Mouse (Mus musculus): ENCODE measurements around the gene Dennd1a. TPM values are rescaled to one million over a fixed set of nuclear protein-coding genes. Genes with fewer than 3 reads are reported as not detected.

Gene Dennd1a
- polyA plus RNA-seq, 1 experiment from 2014 or later: 8.6 TPM

- H3K9ac ChIP-seq (replicated peaks; ENCODE audit: low read length): no peak overlapping the region
- 77% methylated on average over 9 of the region's 9 CpGs for WGBS
- H3K9me3 ChIP-seq (replicated peaks; ENCODE audit: control insufficient read depth, low read length): no peaks in the 10 kb centered on the region
- H3K27me3 ChIP-seq (ENCODE audit: control insufficient read depth, insufficient read depth, low read length): no peaks in the 10 kb centered on the region
- ATAC-seq (replicated peaks; ENCODE audit: insufficient number of reproducible peaks, low FRiP score, low TSS enrichment, low read depth): no peak
- H3K4me1 ChIP-seq (ENCODE audit: control insufficient read depth, insufficient read depth, low read length): no peaks in the 10 kb centered on the region
- H3K4me3 ChIP-seq (ENCODE audit: low read depth, low read length): no peak overlapping the region
- no peak overlapping the region for H3K27ac ChIP-seq (replicated peaks; ENCODE audit: low read depth, low read length)
- no peaks in the 10 kb centered on the region for H3K36me3 ChIP-seq (replicated peaks; ENCODE audit: control insufficient read depth, insufficient read depth, low read depth, low read length)
- DNase-seq (ENCODE audit: low spot score): no peak
- no peak overlapping the region for H3K4me2 ChIP-seq (ENCODE audit: low read depth, low read length)
Observed at GRCm38 (mm10) chr2:38023054-38023740, 264.0 kb downstream of the Dennd1a start.

GRCm38 (mm10) chr2:38021166-38021565 is 266.0 kb downstream of the Dennd1a start:
- Histone ChIP-seq H3K4me2 (ENCODE audit: low read depth, low read length) (no peak overlapping the region), H3K36me3 (replicated peaks; ENCODE audit: control insufficient read depth, insufficient read depth, low read depth, low read length) (no peaks in the 10 kb centered on the region), H3K4me1 (ENCODE audit: control insufficient read depth, insufficient read depth, low read length) (no peaks in the 10 kb centered on the region), H3K27me3 (ENCODE audit: control insufficient read depth, insufficient read depth, low read length) (no peaks in the 10 kb centered on the region), H3K4me3 (ENCODE audit: low read depth, low read length) (no peak overlapping the region), H3K9me3 (replicated peaks; ENCODE audit: control insufficient read depth, low read length) (no peaks in the 10 kb centered on the region), H3K9ac (replicated peaks; ENCODE audit: low read length) (no peak overlapping the region), H3K27ac (replicated peaks; ENCODE audit: low read depth, low read length) (no peak overlapping the region)
- ATAC-seq (replicated peaks; ENCODE audit: insufficient number of reproducible peaks, low FRiP score, low TSS enrichment, low read depth): no peak
- WGBS: 92% methylated on average over 9 of the region's 9 CpGs
- no peak for DNase-seq (ENCODE audit: low spot score)

- H3K9ac ChIP-seq (replicated peaks; ENCODE audit: low read length): no peak overlapping the region
- no peak overlapping the region for H3K4me2 ChIP-seq (ENCODE audit: low read depth, low read length)
- DNase-seq (ENCODE audit: low spot score) (no peak), ATAC-seq (replicated peaks; ENCODE audit: insufficient number of reproducible peaks, low FRiP score, low TSS enrichment, low read depth) (no peak)
- no peaks in the 10 kb centered on the region for H3K4me1 ChIP-seq (ENCODE audit: control insufficient read depth, insufficient read depth, low read length)
- H3K36me3 ChIP-seq (replicated peaks; ENCODE audit: control insufficient read depth, insufficient read depth, low read depth, low read length): no peaks in the 10 kb centered on the region
- 75% methylated on average over 1 of the region's 1 CpGs for WGBS
- H3K27ac ChIP-seq (replicated peaks; ENCODE audit: low read depth, low read length): no peak overlapping the region
- H3K4me3 ChIP-seq (ENCODE audit: low read depth, low read length): no peak overlapping the region
- no peaks in the 10 kb centered on the region for H3K27me3 ChIP-seq (ENCODE audit: control insufficient read depth, insufficient read depth, low read length)
- H3K9me3 ChIP-seq (replicated peaks; ENCODE audit: control insufficient read depth, low read length): no peaks in the 10 kb centered on the region
Observed at GRCm38 (mm10) chr2:38014702-38015101, 272.5 kb downstream of the Dennd1a start.

GRCm38 (mm10) chr2:38013839-38014365 is 273.3 kb downstream of the Dennd1a start:
- WGBS: 65% methylated on average over 5 of the region's 5 CpGs
- H3K9me3 ChIP-seq (replicated peaks; ENCODE audit: control insufficient read depth, low read length): no peaks in the 10 kb centered on the region
- no peak overlapping the region for H3K27ac ChIP-seq (replicated peaks; ENCODE audit: low read depth, low read length)
- H3K27me3 ChIP-seq (ENCODE audit: control insufficient read depth, insufficient read depth, low read length): no peaks in the 10 kb centered on the region
- no peak overlapping the region for H3K4me2 ChIP-seq (ENCODE audit: low read depth, low read length)
- ATAC-seq (replicated peaks; ENCODE audit: insufficient number of reproducible peaks, low FRiP score, low TSS enrichment, low read depth): no peak
- H3K4me3 ChIP-seq (ENCODE audit: low read depth, low read length): no peak overlapping the region
- no peaks in the 10 kb centered on the region for H3K4me1 ChIP-seq (ENCODE audit: control insufficient read depth, insufficient read depth, low read length)
- no peak overlapping the region for H3K9ac ChIP-seq (replicated peaks; ENCODE audit: low read length)
- no peak for DNase-seq (ENCODE audit: low spot score)
- H3K36me3 ChIP-seq (replicated peaks; ENCODE audit: control insufficient read depth, insufficient read depth, low read depth, low read length): no peaks in the 10 kb centered on the region

- Histone ChIP-seq H3K4me3 (ENCODE audit: low read depth, low read length) (no peak overlapping the region), H3K9me3 (replicated peaks; ENCODE audit: control insufficient read depth, low read length) (no peaks in the 10 kb centered on the region), H3K9ac (replicated peaks; ENCODE audit: low read length) (no peak overlapping the region), H3K36me3 (replicated peaks; ENCODE audit: control insufficient read depth, insufficient read depth, low read depth, low read length) (no peaks in the 10 kb centered on the region), H3K27ac (replicated peaks; ENCODE audit: low read depth, low read length) (no peak overlapping the region), H3K27me3 (ENCODE audit: control insufficient read depth, insufficient read depth, low read length) (no peaks in the 10 kb centered on the region), H3K4me1 (ENCODE audit: control insufficient read depth, insufficient read depth, low read length) (no peaks in the 10 kb centered on the region), H3K4me2 (ENCODE audit: low read depth, low read length) (no peak overlapping the region)
- WGBS: 74% methylated on average over 1 of the region's 1 CpGs
- DNase-seq (ENCODE audit: low spot score) (no peak), ATAC-seq (replicated peaks; ENCODE audit: insufficient number of reproducible peaks, low FRiP score, low TSS enrichment, low read depth) (no peak)
Observed at GRCm38 (mm10) chr2:38007238-38007637, 280.0 kb downstream of the Dennd1a start.

- DNase-seq (ENCODE audit: low spot score) (peak; percentile 49), ATAC-seq (replicated peaks; ENCODE audit: insufficient number of reproducible peaks, low FRiP score, low TSS enrichment, low read depth) (no peak)
- Histone ChIP-seq H3K9ac (replicated peaks; ENCODE audit: low read length) (no peak overlapping the region), H3K4me1 (ENCODE audit: control insufficient read depth, insufficient read depth, low read length) (no peaks in the 10 kb centered on the region), H3K27me3 (ENCODE audit: control insufficient read depth, insufficient read depth, low read length) (no peaks in the 10 kb centered on the region), H3K9me3 (replicated peaks; ENCODE audit: control insufficient read depth, low read length) (no peaks in the 10 kb centered on the region), H3K27ac (replicated peaks; ENCODE audit: low read depth, low read length) (no peak overlapping the region), H3K4me2 (ENCODE audit: low read depth, low read length) (no peak overlapping the region), H3K36me3 (replicated peaks; ENCODE audit: control insufficient read depth, insufficient read depth, low read depth, low read length) (no peaks in the 10 kb centered on the region), H3K4me3 (ENCODE audit: low read depth, low read length) (no peak overlapping the region)
- 64% methylated on average over 9 of the region's 9 CpGs for WGBS
Observed at GRCm38 (mm10) chr2:38003183-38003680, 284.0 kb downstream of the Dennd1a start.

GRCm38 (mm10) chr2:38001004-38001403 is 286.2 kb downstream of the Dennd1a start:
- DNase-seq (ENCODE audit: low spot score) (no peak), ATAC-seq (replicated peaks; ENCODE audit: insufficient number of reproducible peaks, low FRiP score, low TSS enrichment, low read depth) (no peak)
- WGBS: 93% methylated on average over 1 of the region's 1 CpGs
- Histone ChIP-seq H3K9ac (replicated peaks; ENCODE audit: low read length) (no peak overlapping the region), H3K4me2 (ENCODE audit: low read depth, low read length) (no peak overlapping the region), H3K27ac (replicated peaks; ENCODE audit: low read depth, low read length) (no peak overlapping the region), H3K36me3 (replicated peaks; ENCODE audit: control insufficient read depth, insufficient read depth, low read depth, low read length) (no peaks in the 10 kb centered on the region), H3K9me3 (replicated peaks; ENCODE audit: control insufficient read depth, low read length) (no peaks in the 10 kb centered on the region), H3K27me3 (ENCODE audit: control insufficient read depth, insufficient read depth, low read length) (no peaks in the 10 kb centered on the region), H3K4me1 (ENCODE audit: control insufficient read depth, insufficient read depth, low read length) (no peaks in the 10 kb centered on the region), H3K4me3 (ENCODE audit: low read depth, low read length) (no peak overlapping the region)

GRCm38 (mm10) chr2:37997966-37998365 is 289.2 kb downstream of the Dennd1a start:
- Histone ChIP-seq H3K27ac (replicated peaks; ENCODE audit: low read depth, low read length) (no peak overlapping the region), H3K9ac (replicated peaks; ENCODE audit: low read length) (no peak overlapping the region), H3K27me3 (ENCODE audit: control insufficient read depth, insufficient read depth, low read length) (no peaks in the 10 kb centered on the region), H3K4me2 (ENCODE audit: low read depth, low read length) (no peak overlapping the region), H3K4me3 (ENCODE audit: low read depth, low read length) (no peak overlapping the region), H3K36me3 (replicated peaks; ENCODE audit: control insufficient read depth, insufficient read depth, low read depth, low read length) (no peaks in the 10 kb centered on the region), H3K4me1 (ENCODE audit: control insufficient read depth, insufficient read depth, low read length) (no peaks in the 10 kb centered on the region), H3K9me3 (replicated peaks; ENCODE audit: control insufficient read depth, low read length) (no peaks in the 10 kb centered on the region)
- DNase-seq (ENCODE audit: low spot score): no peak
- no peak for ATAC-seq (replicated peaks; ENCODE audit: insufficient number of reproducible peaks, low FRiP score, low TSS enrichment, low read depth)
- WGBS: 28% methylated on average over 3 of the region's 3 CpGs

All from embryonic facial prominence, embryonic 11.5 days (tissue).